Mouse (Mus musculus): ENCODE data around the gene Krt78. TPM values are rescaled to one million over a fixed set of nuclear protein-coding genes. Genes with fewer than 3 reads are reported as not detected.

The Krt78 gene
- polyA plus RNA-seq (2012; rRNA removed), result 0.05 TPM in 1 of 2 replicates, not detected in the other

DNA sequence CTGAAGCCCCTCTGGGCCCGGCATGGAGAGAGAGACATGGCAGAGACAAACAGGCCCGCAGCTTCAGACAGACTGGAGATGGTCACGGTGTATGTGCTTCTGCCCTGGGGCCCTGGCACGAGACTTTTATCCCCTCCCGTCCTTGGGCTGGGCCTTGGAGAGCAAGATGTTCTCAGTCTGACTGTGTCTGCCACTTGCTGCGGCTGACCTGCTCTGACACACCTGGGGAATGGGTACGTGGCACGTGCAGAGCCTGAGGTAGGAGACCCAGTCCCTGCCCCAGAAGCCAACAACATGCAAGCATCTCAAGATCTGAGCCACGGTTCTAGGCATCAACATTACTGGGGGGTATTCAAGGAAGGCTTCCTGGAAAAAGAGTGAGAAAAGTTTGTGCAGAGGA lies at the start of gene Krt78:
Gene Krt78, minus strand, starts transcription at position 101 of the 400 bp plus-strand sequence.

DNA sequence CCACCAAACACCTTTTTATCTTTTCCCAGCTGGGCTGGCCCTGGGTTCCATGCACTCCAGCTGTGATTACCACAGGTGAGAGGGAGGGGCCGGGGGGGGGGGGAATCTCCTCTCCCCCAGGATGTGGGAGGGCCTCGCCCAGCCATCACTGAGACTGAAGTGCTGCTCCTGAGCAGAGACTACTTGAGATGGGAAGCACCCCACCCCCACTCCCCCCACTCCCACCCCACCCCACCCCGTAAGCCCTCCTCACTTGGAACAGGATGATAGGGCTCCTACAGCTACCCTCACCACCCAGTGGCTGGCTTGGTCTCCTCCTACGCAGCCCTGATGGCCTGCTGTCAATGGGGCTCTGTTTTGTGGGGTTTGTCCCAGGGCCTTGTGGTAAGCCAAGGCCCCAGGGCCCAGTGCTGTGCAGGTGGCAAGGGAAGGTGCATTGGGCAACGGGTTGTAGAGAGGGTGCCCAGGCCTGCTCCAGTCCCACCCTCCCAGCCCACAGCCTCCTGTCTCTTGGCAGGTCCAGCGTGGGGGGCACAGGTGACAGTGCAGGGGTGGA lies 13.7 kb downstream of the Krt78 start, which contains the start of gene Krt79:
Gene Krt79, minus strand, starts transcription at position 51 of the 556 bp plus-strand sequence.

DNA sequence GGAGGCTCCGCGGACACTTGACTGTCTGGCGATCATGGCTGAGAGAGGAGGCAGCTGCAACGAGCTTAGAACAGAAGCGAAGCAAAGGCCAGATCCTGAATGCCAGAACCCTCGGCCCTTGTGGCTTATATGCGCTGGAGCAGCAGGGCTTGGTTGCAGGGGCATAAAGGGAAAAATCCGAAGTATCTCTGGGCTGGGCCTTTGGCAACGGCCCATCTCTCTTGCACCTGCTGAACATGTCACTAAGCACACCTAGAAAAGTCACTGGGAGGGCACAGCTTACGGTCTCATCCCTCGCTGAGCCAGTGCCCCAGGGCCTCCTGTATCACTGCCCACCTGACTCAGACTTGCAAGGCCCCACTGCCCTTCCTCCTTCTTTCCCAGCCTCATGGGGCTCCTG lies 29.5 kb downstream of the Krt78 start, which contains the start of gene Krt4:
Gene Krt4, minus strand, starts transcription at position 101 of the 400 bp plus-strand sequence.

Other genes with a start within 250 kb of the Krt78 start
- gene Krt5, start 241.4 kb downstream of the Krt78 start, polyA plus RNA-seq (2012; rRNA removed), result 0.10 and 0.13 TPM in 2 replicates
- 0.07 TPM in 1 of 2 replicates, not detected in the other for gene Krt71, start 211.2 kb downstream of the Krt78 start, polyA plus RNA-seq (2012; rRNA removed)
- gene Krt72, start 167.8 kb downstream of the Krt78 start, polyA plus RNA-seq (2012; rRNA removed), result not detected in 2 replicates
- gene Krt73, start 151.9 kb downstream of the Krt78 start, polyA plus RNA-seq (2012; rRNA removed), result 0.28 and 0.74 TPM in 2 replicates
- not detected in 2 replicates for gene Krt2, start 136.1 kb downstream of the Krt78 start, polyA plus RNA-seq (2012; rRNA removed)
- 1.9 and 2.8 TPM in 2 replicates for gene Krt1, start 103.5 kb downstream of the Krt78 start, polyA plus RNA-seq (2012; rRNA removed)
- gene Krt77, start 84.6 kb downstream of the Krt78 start, polyA plus RNA-seq (2012; rRNA removed), result not detected in 2 replicates
- 0.10 and 0.13 TPM in 2 replicates for gene Krt76, start 61.4 kb downstream of the Krt78 start, polyA plus RNA-seq (2012; rRNA removed)
- 0.17 and 0.18 TPM in 2 replicates for gene Krt4, start 29.6 kb downstream of the Krt78 start, polyA plus RNA-seq (2012; rRNA removed)
- 5.7 and 6.6 TPM in 2 replicates for gene Krt79, start 14.0 kb downstream of the Krt78 start, polyA plus RNA-seq (2012; rRNA removed)
- gene Krt8, start 50.2 kb upstream of the Krt78 start, polyA plus RNA-seq (2012; rRNA removed), result 138 and 174 TPM in 2 replicates
- gene Krt18, start 73.9 kb upstream of the Krt78 start, polyA plus RNA-seq (2012; rRNA removed), result 119 and 120 TPM in 2 replicates
- 103 and 118 TPM in 2 replicates for gene Eif4b, start 119.5 kb upstream of the Krt78 start, polyA plus RNA-seq (2012; rRNA removed)
- 64.5 and 83.6 TPM in 2 replicates for gene Tns2, start 146.1 kb upstream of the Krt78 start, polyA plus RNA-seq (2012; rRNA removed)
- 41.3 and 46.7 TPM in 2 replicates for gene Spryd3, start 181.9 kb upstream of the Krt78 start, polyA plus RNA-seq (2012; rRNA removed)
- 333 and 349 TPM in 2 replicates for gene Igfbp6, start 190.1 kb upstream of the Krt78 start, polyA plus RNA-seq (2012; rRNA removed)
- 2.1 and 2.9 TPM in 2 replicates for gene Soat2, start 196.2 kb upstream of the Krt78 start, polyA plus RNA-seq (2012; rRNA removed)
- 33.0 and 35.9 TPM in 2 replicates for gene Zfp740, start 249.0 kb upstream of the Krt78 start, polyA plus RNA-seq (2012; rRNA removed)